Comparison of ENCODE assay signal across 10 mouse cellular contexts in genomic region chr4:129209504-129209903, GRCm38 (mm10). TPM values are rescaled to one million over a fixed set of nuclear protein-coding genes. Genes with fewer than 3 reads are reported as not detected.
DNase-seq lines count a peak whose midpoint lies in the region; ATAC-seq and TF ChIP-seq lines count a peak whose summit lies in the region.
"Had no signal": no experiment of that assay in that cellular context is flagged by ENCODE, and none has a peak within 500 bp of the region (broad histone marks: within the 10 kb centered on the region; RNA-seq: fewer than 3 reads in every experiment).

No protein-coding gene starts in this region.

- H3K4me2 ChIP-seq in liver, embryonic 14.5 days (ENCODE audit: low read depth), result no peak overlapping the region
- no peak overlapping the region for H3K4me2 ChIP-seq in liver, embryonic 12.5 days

- H3K9me3 ChIP-seq in liver, embryonic 14.5 days (ENCODE audit: control insufficient read depth, low read length), result no peaks in the 10 kb centered on the region
- H3K9me3 ChIP-seq in liver, embryonic 12.5 days (replicated peaks), result no peaks in the 10 kb centered on the region

- TF ChIP-seq CTCF in liver, embryonic 14.5 days (IDR thresholded peaks at IDR 0.05; ENCODE audit: low read depth), result peak; percentile 57
- TF ChIP-seq CTCF in brain, embryonic 14.5 days (IDR thresholded peaks at IDR 0.05; ENCODE audit: borderline replicate concordance, extremely low read depth, insufficient read depth, insufficient read length), result peak; percentile 41; the same call in 1 of the 2 replicates
- 0 out of 2 replicates have a peak, but pooled peaks have one; percentile 29 for TF ChIP-seq CTCF in olfactory bulb, adult 2 months (IDR thresholded peaks at IDR 0.05; ENCODE audit: insufficient read depth, low read depth, low read length)

- DNase-seq in CD4-positive, CD25-positive, alpha-beta regulatory T cell, adult 2 months (ENCODE audit: low read depth, low spot score), result peak; percentile 42
- no peak for DNase-seq in liver, embryonic 14.5 days (ENCODE audit: low read depth in 3 of 3, low spot score in 3 of 3)
- DNase-seq in brain, embryonic 14.5 days (ENCODE audit: low read depth), result peak; percentile 63
- DNase-seq in urinary bladder, adult 2 months (ENCODE audit: low spot score), result no peak
- no peak for DNase-seq in layer of hippocampus, adult 11-12 months (ENCODE audit: low spot score)
- DNase-seq: cerebellum, adult 11-12 months; kidney, postnatal 25 days had no signal

- 63% methylated on average over 7 of the region's 7 CpGs for WGBS in liver, embryonic 14.5 days (ENCODE audit: insufficient replicate concordance)
- WGBS in liver, embryonic 12.5 days (ENCODE audit: insufficient replicate concordance), result 65% methylated on average over 7 of the region's 7 CpGs
- WGBS in olfactory bulb, adult 2 months, result 39% methylated on average over 7 of the region's 7 CpGs

- H3K9ac ChIP-seq in liver, embryonic 14.5 days (replicated peaks), result no peak overlapping the region
- H3K9ac ChIP-seq in liver, embryonic 12.5 days, result no peak overlapping the region

- no peak for TF ChIP-seq POLR2A in brain, embryonic 14.5 days (IDR thresholded peaks at IDR 0.05; ENCODE audit: borderline replicate concordance, extremely low read depth, insufficient read depth, insufficient read length, poor library complexity, severe bottlenecking)
- no peak for TF ChIP-seq POLR2A in olfactory bulb, adult 2 months (IDR thresholded peaks at IDR 0.05; ENCODE audit: insufficient read depth, low read depth, low read length)

- H3K36me3 ChIP-seq in liver, embryonic 14.5 days (replicated peaks; ENCODE audit: control insufficient read depth, insufficient read depth, low read depth), result peaks cover 85% of the 10 kb centered on the region
- peaks cover 99% of the 10 kb centered on the region for H3K36me3 ChIP-seq in liver, embryonic 12.5 days

- no peak for ATAC-seq in CD4-positive, CD25-positive, alpha-beta regulatory T cell, adult 4 months
- ATAC-seq in liver, embryonic 14.5 days (ENCODE audit: insufficient read depth), result no peak
- no peak for ATAC-seq in liver, embryonic 12.5 days

- TF ChIP-seq EP300 in liver, embryonic 14.5 days (IDR thresholded peaks at IDR 0.05; ENCODE audit: low read depth), result no peak

- no peak overlapping the region for H3K4me3 ChIP-seq in liver, embryonic 14.5 days (ENCODE audit: insufficient read depth in 1 of 2, low read depth in 2 of 2, low read length in 2 of 2)
- no peak overlapping the region for H3K4me3 ChIP-seq in liver, embryonic 12.5 days
- no peak overlapping the region for H3K4me3 ChIP-seq in olfactory bulb, adult 2 months (ENCODE audit: insufficient read depth, low read depth, low read length)

- H3K4me1 ChIP-seq in liver, embryonic 14.5 days (replicated peaks; ENCODE audit: control insufficient read depth in 2 of 2, insufficient read depth in 2 of 2, low read length in 1 of 2), result no peaks in the 10 kb centered on the region
- H3K4me1 ChIP-seq in liver, embryonic 12.5 days, result no peaks in the 10 kb centered on the region
- peaks cover under 1% of the 10 kb centered on the region for H3K4me1 ChIP-seq in olfactory bulb, adult 2 months (ENCODE audit: control insufficient read depth, insufficient read depth, low read length)

- H3K27me3 ChIP-seq in liver, embryonic 14.5 days (ENCODE audit: control insufficient read depth, insufficient read depth, low read length), result no peaks in the 10 kb centered on the region
- H3K27me3 ChIP-seq in liver, embryonic 12.5 days (replicated peaks), result no peaks in the 10 kb centered on the region

- H3K27ac ChIP-seq in liver, embryonic 14.5 days, result no peak overlapping the region
- no peak overlapping the region for H3K27ac ChIP-seq in liver, embryonic 12.5 days
- no peak overlapping the region for H3K27ac ChIP-seq in olfactory bulb, adult 2 months (ENCODE audit: insufficient read depth, low read depth, low read length)

RNA-seq across cellular contexts. Expression of gene Yars, which starts 19.9 kb away (rescaled TPM):
- 10 to 100 TPM; 27.4 to 42.1 TPM for polyA plus RNA-seq in CD4-positive, CD25-positive, alpha-beta regulatory T cell, adult 4 months (2017; shearing (Covaris generic))
- polyA plus RNA-seq in liver, embryonic 14.5 days (2012; rRNA removed), result 17.3 and 28.7 TPM in 2 replicates
- polyA plus RNA-seq in liver, embryonic 14.5 days (2014; fragmentation: Nextera tagmentation; extraction: Ambion mirVana), result 53.2 and 59.8 TPM in 2 replicates
- 92.4 and 92.9 TPM in 2 replicates for polyA plus RNA-seq in liver, embryonic 12.5 days (2016; fragmentation: Nextera tagmentation; extraction: Ambion mirVana)
- polyA plus RNA-seq in brain, embryonic 14.5 days (2012; rRNA removed), result 54.5 and 68.4 TPM in 2 replicates
- not detected in 2 replicates for polyA plus RNA-seq in olfactory bulb, adult 2 months (2012; ENCODE audit: insufficient read depth, insufficient read length, low replicate concordance, missing spikeins)
- polyA plus RNA-seq in urinary bladder, adult 2 months (2012; rRNA removed), result 36.8 and 38.3 TPM in 2 replicates

RNA-seq across cellular contexts. Expression of gene S100pbp, which starts 20.0 kb away (rescaled TPM):
- polyA plus RNA-seq in CD4-positive, CD25-positive, alpha-beta regulatory T cell, adult 4 months (2017; shearing (Covaris generic)), result 10 to 100 TPM; 20.0 to 26.1 TPM
- polyA plus RNA-seq in liver, embryonic 14.5 days (2012; rRNA removed), result 12.2 and 12.5 TPM in 2 replicates
- polyA plus RNA-seq in liver, embryonic 14.5 days (2014; fragmentation: Nextera tagmentation; extraction: Ambion mirVana), result 4.5 and 4.8 TPM in 2 replicates
- 10.9 and 12.1 TPM in 2 replicates for polyA plus RNA-seq in liver, embryonic 12.5 days (2016; fragmentation: Nextera tagmentation; extraction: Ambion mirVana)
- 38.3 and 42.0 TPM in 2 replicates for polyA plus RNA-seq in brain, embryonic 14.5 days (2012; rRNA removed)
- not detected in 2 replicates for polyA plus RNA-seq in olfactory bulb, adult 2 months (2012; ENCODE audit: insufficient read depth, insufficient read length, low replicate concordance, missing spikeins)
- polyA plus RNA-seq in urinary bladder, adult 2 months (2012; rRNA removed), result 19.8 and 21.7 TPM in 2 replicates

RNA-seq across cellular contexts. Expression of gene C77080, which starts 51.7 kb away (rescaled TPM):
- polyA plus RNA-seq in CD4-positive, CD25-positive, alpha-beta regulatory T cell, adult 4 months (2017; shearing (Covaris generic)), result under 1 TPM; 0.20 to 0.27 TPM
- 1.2 and 1.5 TPM in 2 replicates for polyA plus RNA-seq in liver, embryonic 14.5 days (2012; rRNA removed)
- polyA plus RNA-seq in liver, embryonic 14.5 days (2014; fragmentation: Nextera tagmentation; extraction: Ambion mirVana), result 0.74 and 0.91 TPM in 2 replicates
- polyA plus RNA-seq in liver, embryonic 12.5 days (2016; fragmentation: Nextera tagmentation; extraction: Ambion mirVana), result 0.72 and 0.92 TPM in 2 replicates
- 12.2 and 15.9 TPM in 2 replicates for polyA plus RNA-seq in brain, embryonic 14.5 days (2012; rRNA removed)
- not detected in 2 replicates for polyA plus RNA-seq in olfactory bulb, adult 2 months (2012; ENCODE audit: insufficient read depth, insufficient read length, low replicate concordance, missing spikeins)
- 29.7 and 32.1 TPM in 2 replicates for polyA plus RNA-seq in urinary bladder, adult 2 months (2012; rRNA removed)

Comparison
In these comparisons a context has a peak if more than half of its experiments do, and no peak if none do; other contexts are left out.
1. DNase-seq: peak in CD4-positive, CD25-positive, alpha-beta regulatory T cell, adult 2 months (single experiment) and brain, embryonic 14.5 days (single experiment); none in liver, embryonic 14.5 days (0 of 3), urinary bladder, adult 2 months (single experiment) and layer of hippocampus, adult 11-12 months (single experiment).
2. RNA of gene Yars, which starts 19.9 kb away (polyA plus RNA-seq): 92.4 to 92.9 TPM in liver, embryonic 12.5 days, 54.5 to 68.4 TPM in brain, embryonic 14.5 days, 17.3 to 59.8 TPM in liver, embryonic 14.5 days, 27.4 to 42.1 TPM in CD4-positive, CD25-positive, alpha-beta regulatory T cell, adult 4 months and 36.8 to 38.3 TPM in urinary bladder, adult 2 months; not detected in olfactory bulb, adult 2 months; every median in the first group is over 10 times any median in the second.
3. Peak in every context shown above with its lines, with median percentiles within 50 percentile points of each other: CTCF ChIP-seq.